Mouse (Mus musculus) C2C12 (cell line): ENCODE results near the gene Tax1bp3. TPM values are rescaled to one million over a fixed set of nuclear protein-coding genes. Genes with fewer than 3 reads are reported as not detected.
A peak's percentile ranks its signal among the peaks of the same experiment; 100 is the strongest.

Experiments used
- H3K27me3 ChIP-seq: one replicate; pipeline ENCODE4 v1.6.1; 2011; ENCODE audit not compliant: control insufficient read depth, insufficient read depth, insufficient read length
- H3K36me3 ChIP-seq: one replicate; pipeline ENCODE4 v1.6.1; 2011; ENCODE audit not compliant: control insufficient read depth, insufficient read depth
- H3K4me3 ChIP-seq: one replicate; pipeline ENCODE4 v1.5.1; 2011; ENCODE audit warnings: mild to moderate bottlenecking, control low read depth; ENCODE audit not compliant: poor library complexity, insufficient read depth, severe bottlenecking
- H3K79me2 ChIP-seq: one replicate; pipeline ENCODE4 v1.6.1; 2011; ENCODE audit not compliant: control insufficient read depth, insufficient read depth
- H3K79me3 ChIP-seq: one replicate; pipeline ENCODE4 v1.6.1; 2011; ENCODE audit warnings: low read depth, control low read depth
- H3ac ChIP-seq: one replicate; pipeline ENCODE3; 2011; ENCODE audit warnings: low read depth; ENCODE audit not compliant: control insufficient read depth, insufficient read length
- CEBPB ChIP-seq: IDR thresholded peaks from one replicate; pipeline ENCODE4 v1.6.1; 2011; ENCODE audit warnings: low read depth, mild to moderate bottlenecking, control low read depth, moderate library complexity
- CTCF ChIP-seq: IDR thresholded peaks from one replicate; pipeline ENCODE4 v1.5.1; 2011; ENCODE audit not compliant: control insufficient read depth, insufficient read depth, insufficient read length
- FOSL1 ChIP-seq: IDR thresholded peaks from one replicate; pipeline ENCODE4 v1.8.0; 2011; ENCODE audit warnings: mild to moderate bottlenecking, low read length; ENCODE audit not compliant: poor library complexity, insufficient read depth, severe bottlenecking
- MAX ChIP-seq: IDR thresholded peaks from one replicate; pipeline ENCODE4 v1.6.1; 2011; ENCODE audit warnings: mild to moderate bottlenecking, control low read depth
- MYOD1 ChIP-seq: IDR thresholded peaks from one replicate; pipeline ENCODE4 v1.6.1; 2011; ENCODE audit warnings: low read depth; ENCODE audit not compliant: control insufficient read depth, insufficient read length
- MYOG ChIP-seq: IDR thresholded peaks from one replicate; pipeline ENCODE4 v1.6.1; 2011; ENCODE audit not compliant: control insufficient read depth, insufficient read length; ENCODE audit errors: extremely low read depth
- USF1 ChIP-seq: IDR thresholded peaks from one replicate; pipeline ENCODE4 v1.6.1; 2011; ENCODE audit warnings: low read depth, mild to moderate bottlenecking, control low read depth, moderate library complexity
- polyA plus RNA-seq: library from polyadenylated mRNA; unstranded; fragments of >200 nt; fragmentation: generic; extraction: Trizol; gene quantifications from one replicate; pipeline ENCODE4 v1.2.1, GENCODE M21; 2012; ENCODE audit warnings: missing spikeins

Tax1bp3 gene
- polyA plus RNA-seq, 1 experiment, result 159 TPM

- Histone ChIP-seq H3K27me3 (no peaks in the 10 kb centered on the region), H3ac (no peak overlapping the region), H3K36me3 (peaks cover 11% of the 10 kb centered on the region), H3K79me2 (peaks cover 21% of the 10 kb centered on the region), H3K4me3 (no peak overlapping the region), H3K79me3 (peaks cover 14% of the 10 kb centered on the region)
- TF ChIP-seq MAX, result no peak
- TF ChIP-seq USF1, result no peak
- no peak for TF ChIP-seq MYOG
- no peak for TF ChIP-seq CTCF
- TF ChIP-seq CEBPB, result no peak
- no peak for TF ChIP-seq FOSL1
- TF ChIP-seq MYOD1, result no peak
Measured at GRCm38 (mm10) chr11:73168071-73168470, 8.8 kb upstream of the Tax1bp3 start.

GRCm38 (mm10) chr11:73168576-73168975 lies 8.3 kb upstream of the Tax1bp3 start:
- H3K36me3 ChIP-seq, result peaks cover 15% of the 10 kb centered on the region
- H3K79me3 ChIP-seq, result peaks cover 20% of the 10 kb centered on the region
- no peak overlapping the region for H3K4me3 ChIP-seq
- H3ac ChIP-seq, result no peak overlapping the region
- TF ChIP-seq MYOD1, result no peak
- no peak for TF ChIP-seq MYOG
- TF ChIP-seq CEBPB, result no peak
- no peak for TF ChIP-seq USF1
- no peak for TF ChIP-seq FOSL1
- no peak for TF ChIP-seq MAX
- TF ChIP-seq CTCF, result no peak
- H3K79me2 ChIP-seq, result peaks cover 26% of the 10 kb centered on the region
- no peaks in the 10 kb centered on the region for H3K27me3 ChIP-seq

- Histone ChIP-seq H3K4me3 (no peak overlapping the region), H3K79me3 (peaks cover 25% of the 10 kb centered on the region), H3K79me2 (peaks cover 33% of the 10 kb centered on the region), H3K36me3 (peaks cover 22% of the 10 kb centered on the region), H3ac (no peak overlapping the region), H3K27me3 (no peaks in the 10 kb centered on the region)
- no peak for TF ChIP-seq CEBPB
- TF ChIP-seq CTCF, result peak; percentile 34
- no peak for TF ChIP-seq USF1
Measured at GRCm38 (mm10) chr11:73169231-73169630, 7.7 kb upstream of the Tax1bp3 start.

- Histone ChIP-seq H3ac (no peak overlapping the region), H3K79me3 (peaks cover 49% of the 10 kb centered on the region), H3K79me2 (peaks cover 62% of the 10 kb centered on the region), H3K4me3 (no peak overlapping the region), H3K36me3 (peaks cover 35% of the 10 kb centered on the region), H3K27me3 (no peaks in the 10 kb centered on the region)
- TF ChIP-seq MYOD1, result no peak
- no peak for TF ChIP-seq MYOG
- no peak for TF ChIP-seq USF1
Measured at GRCm38 (mm10) chr11:73172186-73172585, 4.7 kb upstream of the Tax1bp3 start.

GRCm38 (mm10) chr11:73175612-73176011 lies 1.3 kb upstream of the Tax1bp3 start:
- Histone ChIP-seq H3K79me3 (peaks cover 76% of the 10 kb centered on the region), H3ac (peak overlapping the region; percentile 100), H3K27me3 (no peaks in the 10 kb centered on the region), H3K36me3 (peaks cover 46% of the 10 kb centered on the region), H3K4me3 (peak overlapping the region; percentile 99), H3K79me2 (peaks cover 97% of the 10 kb centered on the region)
- no peak for TF ChIP-seq MAX
- TF ChIP-seq CTCF, result no peak
- TF ChIP-seq MYOD1, result no peak
- no peak for TF ChIP-seq FOSL1
- no peak for TF ChIP-seq MYOG
- no peak for TF ChIP-seq CEBPB
- no peak for TF ChIP-seq USF1

- H3K36me3 ChIP-seq, result peaks cover 45% of the 10 kb centered on the region
- H3K79me3 ChIP-seq, result peaks cover 76% of the 10 kb centered on the region
- peak overlapping the region; percentile 100 for H3ac ChIP-seq
- H3K4me3 ChIP-seq, result peak overlapping the region; percentile 99
- H3K27me3 ChIP-seq, result no peaks in the 10 kb centered on the region
- peaks cover 98% of the 10 kb centered on the region for H3K79me2 ChIP-seq
- TF ChIP-seq MAX, result peak; percentile 8
- no peak for TF ChIP-seq CEBPB
Measured at GRCm38 (mm10) chr11:73176186-73176585, 697 bp upstream of the Tax1bp3 start.
